Mouse (Mus musculus) olfactory bulb, adult 2 months (tissue): ENCODE measurements around the gene Strip2.

Experiments
- CTCF ChIP-seq: fragments of 200-500 bp; IDR thresholded peaks from 2 replicates; pipeline ENCODE4 v1.5.1; 2012; ENCODE audit warnings: low read depth, mild to moderate bottlenecking, low read length, moderate library complexity; ENCODE audit not compliant: insufficient read depth
- POLR2A ChIP-seq: fragments of 200-500 bp; IDR thresholded peaks from 2 replicates; pipeline ENCODE4 v1.6.1; 2012; ENCODE audit warnings: mild to moderate bottlenecking, low read depth, low read length, moderate library complexity; ENCODE audit not compliant: insufficient read depth

DNA sequence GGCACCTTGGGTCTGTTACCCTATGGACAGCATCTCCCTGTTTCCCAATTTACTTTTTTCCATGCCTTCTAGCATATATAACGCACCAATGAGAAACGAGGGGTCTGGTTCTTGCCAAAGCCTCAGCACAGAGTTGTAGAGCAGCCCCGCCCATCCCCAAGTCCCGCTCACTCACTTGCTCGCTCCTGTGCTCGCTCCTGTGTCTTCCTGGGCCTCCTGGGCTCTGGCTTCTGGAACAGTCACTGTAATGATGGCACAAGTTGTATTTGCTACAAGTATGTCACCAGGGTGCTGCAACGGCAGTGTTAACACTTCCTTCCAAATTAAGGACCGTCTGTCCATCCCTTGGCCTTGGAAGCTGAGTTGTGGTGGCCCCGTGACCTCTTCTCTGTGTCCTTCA lies 81.3 kb downstream of the Strip2 start:
- TF ChIP-seq POLR2A (no peak), CTCF (no peak)
